Mouse (Mus musculus) bone marrow, adult 2 months (tissue): ENCODE measurements around the gene Slc6a12.

Experiments used
- CTCF ChIP-seq: fragments of 200-500 bp; IDR thresholded peaks from 2 replicates; pipeline ENCODE4 v1.5.1; 2011; ENCODE audit warnings: low read length, control low read depth; ENCODE audit not compliant: control insufficient read depth, insufficient read depth
- POLR2A ChIP-seq: fragments of 200-500 bp; IDR thresholded peaks from 2 replicates; pipeline ENCODE4 v1.6.1; 2011; ENCODE audit warnings: low read depth, mild to moderate bottlenecking, control low read depth, low read length, borderline replicate concordance; ENCODE audit not compliant: control insufficient read depth

DNA sequence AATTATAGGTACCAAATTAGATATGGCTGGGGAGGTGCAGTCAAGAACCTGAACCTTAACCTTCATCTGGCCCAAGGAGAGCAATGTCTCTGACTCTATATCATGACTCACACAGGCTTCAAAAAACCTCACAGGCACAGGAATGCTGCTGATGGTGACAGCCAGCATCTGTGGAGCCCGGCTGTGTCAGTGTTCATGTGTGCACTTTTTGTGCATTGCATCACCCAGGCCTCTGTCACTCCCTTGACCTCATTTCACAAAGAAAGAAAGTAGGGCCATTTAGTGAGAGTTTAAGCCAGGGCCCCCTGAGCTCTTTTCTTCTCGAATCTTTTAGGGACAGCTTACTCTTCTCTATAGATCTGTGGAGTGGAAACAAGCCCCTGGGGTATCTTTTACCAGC is 9.4 kb downstream of the Slc6a12 start:
- TF ChIP-seq POLR2A = no peak
- no peak for TF ChIP-seq CTCF
